Mouse (Mus musculus): ENCODE results near the gene Gm49383. TPM values are rescaled to one million over a fixed set of nuclear protein-coding genes. Genes with fewer than 3 reads are reported as not detected.
A peak's percentile ranks its signal among the peaks of the same experiment; 100 is the strongest.

Gene Gm49383
- polyA plus RNA-seq, 1 experiment from 2014 or later = 20.0 TPM

DNA sequence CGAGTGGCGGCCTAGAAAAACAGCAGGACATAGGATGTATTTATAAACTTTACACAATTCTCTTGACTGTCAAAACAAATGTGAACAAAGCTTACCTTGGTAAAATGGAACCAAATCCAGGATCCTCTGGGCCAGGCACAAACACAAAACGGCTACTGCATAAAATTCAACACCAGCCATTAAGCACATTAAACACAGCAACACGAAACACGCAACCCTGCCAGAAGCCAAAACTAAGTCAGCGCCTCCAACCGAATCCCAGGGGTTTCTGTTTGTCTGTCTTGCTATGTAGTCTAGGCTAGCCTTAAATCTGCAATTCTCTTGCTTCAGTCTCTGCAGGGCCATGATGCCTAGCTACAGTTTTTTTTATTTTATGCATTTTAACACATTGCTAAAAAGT, 11.0 kb upstream of the Gm49383 start:
- 90% methylated on average over 7 of the region's 7 CpGs for WGBS
- no peaks in the 10 kb centered on the region for H3K27me3 ChIP-seq (replicated peaks; ENCODE audit: control insufficient read depth, insufficient read depth, low read length)
- no peaks in the 10 kb centered on the region for H3K36me3 ChIP-seq (ENCODE audit: control insufficient read depth, insufficient read depth)
- H3K4me1 ChIP-seq (replicated peaks; ENCODE audit: control insufficient read depth, insufficient read depth, low read length) = peaks cover 3% of the 10 kb centered on the region; the same call in 1 of the 2 replicates
- H3K9ac ChIP-seq (replicated peaks; ENCODE audit: low read depth, low read length) = no peak overlapping the region
- no peaks in the 10 kb centered on the region for H3K9me3 ChIP-seq (ENCODE audit: control insufficient read depth, low read length)
- no peak overlapping the region for H3K4me3 ChIP-seq (replicated peaks; ENCODE audit: low read length)
- no peak overlapping the region for H3K4me2 ChIP-seq (ENCODE audit: low read length)
- no peak overlapping the region for H3K27ac ChIP-seq (ENCODE audit: low read length)
- no peak for ATAC-seq

DNA sequence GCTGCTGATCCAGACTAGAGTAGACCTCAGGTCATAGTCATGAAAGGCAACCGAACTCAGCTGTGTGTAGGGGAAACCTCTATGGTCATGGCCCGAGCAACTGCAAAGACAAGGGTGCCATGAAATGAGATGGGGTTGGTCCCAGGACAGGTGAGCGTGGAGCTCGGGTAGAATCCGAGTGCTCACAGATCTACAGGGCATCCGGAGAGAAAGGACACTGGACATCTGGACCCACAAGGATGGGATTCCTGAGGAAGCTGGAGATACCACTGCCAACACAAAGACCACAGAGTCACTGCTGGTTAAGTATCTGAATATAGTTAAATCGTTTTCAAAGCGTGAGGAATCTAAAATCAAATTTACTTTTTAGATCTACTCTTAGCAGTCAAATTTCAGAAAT, 10.5 kb upstream of the Gm49383 start:
- no peak overlapping the region for H3K4me3 ChIP-seq (replicated peaks; ENCODE audit: low read length)
- no peaks in the 10 kb centered on the region for H3K36me3 ChIP-seq (ENCODE audit: control insufficient read depth, insufficient read depth)
- H3K9ac ChIP-seq (replicated peaks; ENCODE audit: low read depth, low read length) = no peak overlapping the region
- H3K27me3 ChIP-seq (replicated peaks; ENCODE audit: control insufficient read depth, insufficient read depth, low read length) = no peaks in the 10 kb centered on the region
- no peaks in the 10 kb centered on the region for H3K9me3 ChIP-seq (ENCODE audit: control insufficient read depth, low read length)
- ATAC-seq = no peak
- H3K4me1 ChIP-seq (replicated peaks; ENCODE audit: control insufficient read depth, insufficient read depth, low read length) = peaks cover 3% of the 10 kb centered on the region; the same call in 1 of the 2 replicates
- 97% methylated on average over 8 of the region's 8 CpGs for WGBS
- no peak overlapping the region for H3K27ac ChIP-seq (ENCODE audit: low read length)
- no peak overlapping the region for H3K4me2 ChIP-seq (ENCODE audit: low read length)

DNA sequence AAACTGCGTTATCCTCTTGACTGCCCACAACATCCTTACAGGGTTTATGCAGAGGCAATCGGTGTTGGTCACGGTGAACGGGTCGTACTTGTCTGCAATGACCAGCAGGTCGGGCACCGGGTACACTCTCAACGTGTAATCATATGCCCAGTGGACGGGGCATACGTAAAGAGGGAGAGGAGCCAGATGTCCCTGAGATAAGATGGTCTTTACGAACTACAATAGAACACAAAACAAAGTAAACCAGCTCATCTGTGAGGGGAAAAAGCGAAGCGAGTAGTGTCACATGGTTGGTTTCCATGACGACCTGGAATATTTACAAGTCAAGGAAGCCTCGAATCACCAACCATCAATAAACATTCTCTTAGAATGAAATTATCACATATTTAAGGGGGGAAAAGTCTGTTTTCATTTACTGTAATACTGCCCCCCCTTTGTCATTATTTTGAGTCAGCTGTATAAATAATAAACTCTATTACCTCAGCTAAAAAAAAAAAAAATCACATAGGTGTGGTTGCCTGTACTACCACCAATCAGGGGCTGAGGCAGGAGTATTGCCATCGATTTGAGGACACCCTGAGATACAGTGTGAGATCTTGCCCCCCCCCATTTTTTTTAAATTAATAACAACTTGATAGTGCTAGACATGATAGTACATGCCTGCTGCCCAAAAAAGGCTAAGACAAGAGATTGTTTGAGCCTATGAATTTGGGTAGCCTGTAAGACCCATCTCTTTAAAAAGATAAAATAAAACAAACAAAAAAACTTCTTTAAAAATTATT, 7.3 kb upstream of the Gm49383 start, which contains the start of gene Gm49384:
Gm49384 (minus strand) TSS at position 216 of the 782 bp plus-strand sequence.
- Histone ChIP-seq H3K27me3 (replicated peaks; ENCODE audit: control insufficient read depth, insufficient read depth, low read length) (no peaks in the 10 kb centered on the region), H3K9ac (replicated peaks; ENCODE audit: low read depth, low read length) (no peak within 1 kb of the TSS), H3K9me3 (ENCODE audit: control insufficient read depth, low read length) (no peaks in the 10 kb centered on the region), H3K4me2 (ENCODE audit: low read length) (no peak within 1 kb of the TSS), H3K27ac (ENCODE audit: low read length) (no peak within 1 kb of the TSS), H3K36me3 (ENCODE audit: control insufficient read depth, insufficient read depth) (0 out of 2 replicates have a peak, but pooled peaks cover 6% of the 10 kb centered on the region), H3K4me3 (replicated peaks; ENCODE audit: low read length) (no peak within 1 kb of the TSS), H3K4me1 (replicated peaks; ENCODE audit: control insufficient read depth, insufficient read depth, low read length) (peaks cover 3% of the 10 kb centered on the region; the same call in 1 of the 2 replicates)
- 0 out of 2 replicates have a peak, but pooled peaks have one; percentile 33 for ATAC-seq
- WGBS = 74% methylated on average over 16 of the region's 16 CpGs

DNA sequence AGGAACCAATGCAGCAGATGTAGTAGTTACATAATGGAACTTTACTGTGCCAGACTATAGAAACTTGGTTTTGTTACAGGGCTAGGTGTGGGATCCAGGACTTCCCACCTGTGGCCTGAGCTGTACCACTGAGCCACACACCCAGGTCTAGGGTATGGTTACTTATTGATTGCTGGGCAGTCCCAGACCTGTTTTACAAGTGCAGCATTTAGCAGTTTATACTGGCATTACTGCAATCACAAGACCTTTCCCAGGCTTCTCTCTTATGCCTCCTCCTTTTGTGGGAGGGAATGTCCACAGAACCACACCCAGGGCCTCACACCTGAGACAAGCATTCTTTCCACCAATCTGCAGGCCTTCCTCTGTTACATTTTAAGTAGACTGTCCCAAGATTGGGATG, 2.1 kb upstream of the Gm49383 start:
- Histone ChIP-seq H3K4me3 (replicated peaks; ENCODE audit: low read length) (no peak overlapping the region), H3K27me3 (replicated peaks; ENCODE audit: control insufficient read depth, insufficient read depth, low read length) (no peaks in the 10 kb centered on the region), H3K4me1 (replicated peaks; ENCODE audit: control insufficient read depth, insufficient read depth, low read length) (peaks cover 23% of the 10 kb centered on the region), H3K9ac (replicated peaks; ENCODE audit: low read depth, low read length) (no peak overlapping the region), H3K9me3 (ENCODE audit: control insufficient read depth, low read length) (no peaks in the 10 kb centered on the region), H3K4me2 (ENCODE audit: low read length) (no peak overlapping the region), H3K36me3 (ENCODE audit: control insufficient read depth, insufficient read depth) (0 out of 2 replicates have a peak, but pooled peaks cover 6% of the 10 kb centered on the region), H3K27ac (ENCODE audit: low read length) (no peak overlapping the region)
- no peak for ATAC-seq

DNA sequence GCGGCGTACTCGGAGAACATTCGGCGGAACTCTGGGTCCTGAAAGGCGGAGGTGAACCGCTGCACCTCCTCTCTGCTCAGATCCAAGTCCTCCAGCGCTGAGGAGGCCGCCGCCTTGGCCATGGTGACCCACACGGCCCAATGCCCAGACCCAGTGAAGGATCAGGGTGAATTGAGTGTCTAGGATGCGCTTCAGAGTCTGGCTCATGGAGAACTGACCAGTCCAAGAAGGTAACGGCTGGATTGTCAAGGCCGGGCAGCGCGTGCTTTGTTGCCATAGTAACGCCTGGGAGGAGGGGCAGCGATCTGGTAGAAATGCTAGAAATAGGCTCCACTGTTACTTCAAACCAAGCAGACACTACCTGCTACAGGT, 1.2 kb upstream of the Gm49383 start, which contains the start of gene Dnaaf2:
Dnaaf2 (minus strand) TSS at position 266 of the 372 bp plus-strand sequence.
- peak within 1 kb of the TSS; percentile 70 for H3K9ac ChIP-seq (replicated peaks; ENCODE audit: low read depth, low read length)
- H3K4me2 ChIP-seq (ENCODE audit: low read length) = peak within 1 kb of the TSS; percentile 95
- peak within 1 kb of the TSS; percentile 72 for H3K27ac ChIP-seq (ENCODE audit: low read length)
- ATAC-seq = peak; percentile 23
- H3K4me3 ChIP-seq (replicated peaks; ENCODE audit: low read length) = peak within 1 kb of the TSS; percentile 70
- no peaks in the 10 kb centered on the region for H3K9me3 ChIP-seq (ENCODE audit: control insufficient read depth, low read length)
- H3K4me1 ChIP-seq (replicated peaks; ENCODE audit: control insufficient read depth, insufficient read depth, low read length) = peaks cover 23% of the 10 kb centered on the region
- H3K27me3 ChIP-seq (replicated peaks; ENCODE audit: control insufficient read depth, insufficient read depth, low read length) = no peaks in the 10 kb centered on the region
- WGBS = 0% methylated on average over 18 of the region's 18 CpGs
- H3K36me3 ChIP-seq (ENCODE audit: control insufficient read depth, insufficient read depth) = 0 out of 2 replicates have a peak, but pooled peaks cover 6% of the 10 kb centered on the region

DNA sequence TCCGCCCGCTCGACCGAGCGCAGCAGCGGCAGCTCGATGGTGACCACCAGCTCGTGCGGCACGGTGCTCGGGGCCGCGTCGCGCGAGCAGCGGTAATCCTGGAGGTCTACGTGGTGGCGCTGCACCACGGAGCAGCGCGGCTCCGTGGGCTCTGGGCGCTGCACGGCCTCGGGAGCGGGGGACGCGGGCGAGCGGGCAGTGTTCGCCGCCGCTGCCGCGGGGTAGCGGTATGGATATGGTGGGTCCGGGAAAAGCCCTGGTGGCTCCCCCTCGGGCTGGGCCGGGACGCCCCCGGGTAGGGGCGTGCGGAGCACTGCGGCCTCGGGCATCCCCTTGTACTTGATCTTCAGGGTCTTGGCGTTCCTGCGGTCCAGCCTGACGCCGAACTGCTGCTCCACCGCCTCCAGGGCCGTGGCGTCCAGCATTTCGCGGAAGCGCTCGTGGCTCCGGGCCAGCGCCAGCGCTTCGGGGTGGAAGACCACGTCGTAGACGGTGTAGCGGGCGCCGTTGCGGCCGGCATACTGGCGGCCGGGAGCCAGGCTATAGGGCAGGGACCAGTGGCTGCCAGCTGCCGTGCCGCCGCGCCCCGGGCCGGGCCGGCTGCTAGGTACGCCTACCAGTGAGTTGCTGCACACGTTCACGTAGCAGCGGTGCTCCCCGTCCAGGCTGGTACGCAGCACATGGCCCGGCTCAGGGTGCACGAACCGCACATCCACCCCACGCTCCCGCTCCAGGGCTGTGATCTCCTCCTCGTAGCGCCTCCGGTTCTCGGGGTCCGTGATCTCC, 667 bp upstream of the Gm49383 start:
- Histone ChIP-seq H3K9me3 (ENCODE audit: control insufficient read depth, low read length) (no peaks in the 10 kb centered on the region), H3K27ac (ENCODE audit: low read length) (peak overlapping the region; percentile 72), H3K4me1 (replicated peaks; ENCODE audit: control insufficient read depth, insufficient read depth, low read length) (peaks cover 23% of the 10 kb centered on the region), H3K36me3 (ENCODE audit: control insufficient read depth, insufficient read depth) (0 out of 2 replicates have a peak, but pooled peaks cover 6% of the 10 kb centered on the region), H3K27me3 (replicated peaks; ENCODE audit: control insufficient read depth, insufficient read depth, low read length) (no peaks in the 10 kb centered on the region), H3K4me2 (ENCODE audit: low read length) (peak overlapping the region; percentile 95), H3K9ac (replicated peaks; ENCODE audit: low read depth, low read length) (peak overlapping the region; percentile 70), H3K4me3 (replicated peaks; ENCODE audit: low read length) (peak overlapping the region; percentile 70)
- WGBS = under 1% methylated on average over 92 of the region's 94 CpGs
- peak; percentile 78 for ATAC-seq

DNA sequence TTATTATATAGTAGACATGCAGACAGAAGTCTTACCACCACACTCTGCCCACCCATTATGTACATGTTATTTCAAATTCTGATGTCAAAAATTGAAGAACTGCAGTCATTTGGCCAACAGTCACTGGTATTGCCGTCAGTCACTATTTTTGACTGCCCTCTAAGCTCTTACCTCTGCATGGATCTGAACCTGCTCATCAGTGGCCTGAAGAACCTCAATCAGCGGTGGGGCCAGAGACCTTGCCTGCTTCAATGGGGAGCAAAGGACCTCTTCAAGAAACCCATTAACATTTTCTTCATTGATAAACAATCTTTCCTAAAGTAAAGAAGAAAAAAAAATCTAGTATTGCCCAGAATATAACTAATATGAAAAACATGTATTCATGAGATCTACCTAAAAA, 4.3 kb downstream of the Gm49383 start:
- Histone ChIP-seq H3K4me2 (ENCODE audit: low read length) (no peak overlapping the region), H3K27ac (ENCODE audit: low read length) (no peak overlapping the region), H3K9me3 (ENCODE audit: control insufficient read depth, low read length) (no peaks in the 10 kb centered on the region), H3K9ac (replicated peaks; ENCODE audit: low read depth, low read length) (no peak overlapping the region), H3K36me3 (ENCODE audit: control insufficient read depth, insufficient read depth) (peaks cover 4% of the 10 kb centered on the region; the same call in 1 of the 2 replicates), H3K27me3 (replicated peaks; ENCODE audit: control insufficient read depth, insufficient read depth, low read length) (no peaks in the 10 kb centered on the region), H3K4me3 (replicated peaks; ENCODE audit: low read length) (no peak overlapping the region), H3K4me1 (replicated peaks; ENCODE audit: control insufficient read depth, insufficient read depth, low read length) (peaks cover 11% of the 10 kb centered on the region)
- 94% methylated on average over 2 of the region's 2 CpGs for WGBS
- no peak for ATAC-seq

DNA sequence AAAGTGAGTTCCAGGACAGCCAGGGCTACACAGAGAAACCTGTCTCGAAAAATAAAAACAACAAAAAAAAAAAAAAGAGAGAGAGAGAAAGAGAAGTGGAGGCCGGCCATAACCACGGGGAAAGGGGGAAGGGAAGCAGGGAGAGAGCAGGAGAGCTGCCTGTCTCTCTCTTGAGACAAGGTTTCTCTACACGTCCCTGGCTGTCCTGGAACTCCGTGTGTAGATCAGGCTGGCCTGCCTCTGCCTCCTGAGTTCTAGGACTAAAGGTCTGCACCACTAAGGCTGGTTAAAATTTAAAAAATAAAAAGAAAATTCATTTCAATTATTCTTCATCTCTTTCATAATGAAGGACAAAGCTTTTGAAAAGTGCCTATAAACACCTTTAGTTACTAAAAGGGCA, 5.5 kb downstream of the Gm49383 start:
- peaks cover 4% of the 10 kb centered on the region; the same call in 1 of the 2 replicates for H3K36me3 ChIP-seq (ENCODE audit: control insufficient read depth, insufficient read depth)
- WGBS = 86% methylated on average over 5 of the region's 5 CpGs
- H3K27me3 ChIP-seq (replicated peaks; ENCODE audit: control insufficient read depth, insufficient read depth, low read length) = no peaks in the 10 kb centered on the region
- no peak overlapping the region for H3K9ac ChIP-seq (replicated peaks; ENCODE audit: low read depth, low read length)
- ATAC-seq = no peak
- H3K9me3 ChIP-seq (ENCODE audit: control insufficient read depth, low read length) = no peaks in the 10 kb centered on the region
- H3K4me2 ChIP-seq (ENCODE audit: low read length) = no peak overlapping the region
- no peak overlapping the region for H3K27ac ChIP-seq (ENCODE audit: low read length)
- H3K4me3 ChIP-seq (replicated peaks; ENCODE audit: low read length) = no peak overlapping the region
- H3K4me1 ChIP-seq (replicated peaks; ENCODE audit: control insufficient read depth, insufficient read depth, low read length) = peaks cover 19% of the 10 kb centered on the region

DNA sequence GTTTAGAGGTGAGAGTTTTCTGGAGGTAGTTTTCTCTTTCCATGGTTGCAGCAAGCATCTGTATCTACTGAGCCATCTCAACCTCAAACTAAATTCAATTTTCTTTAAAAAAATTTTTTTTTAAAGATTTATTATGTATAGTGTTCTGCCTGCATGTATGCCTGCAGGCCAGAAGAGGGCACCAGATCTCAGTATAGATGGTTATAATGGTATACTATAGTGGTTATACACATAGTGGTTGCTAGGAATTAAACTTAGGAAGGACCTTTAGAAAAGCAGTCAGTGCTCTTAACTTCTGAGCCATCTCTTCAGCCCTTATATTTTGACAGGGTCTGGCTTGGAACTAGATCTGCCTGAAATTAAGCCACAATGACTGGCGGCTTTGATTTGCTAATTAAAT, 6.4 kb downstream of the Gm49383 start:
- no peaks in the 10 kb centered on the region for H3K9me3 ChIP-seq (ENCODE audit: control insufficient read depth, low read length)
- H3K4me3 ChIP-seq (replicated peaks; ENCODE audit: low read length) = no peak overlapping the region
- no peak for ATAC-seq
- no peak overlapping the region for H3K27ac ChIP-seq (ENCODE audit: low read length)
- H3K27me3 ChIP-seq (replicated peaks; ENCODE audit: control insufficient read depth, insufficient read depth, low read length) = no peaks in the 10 kb centered on the region
- H3K36me3 ChIP-seq (ENCODE audit: control insufficient read depth, insufficient read depth) = peaks cover 4% of the 10 kb centered on the region; the same call in 1 of the 2 replicates
- H3K9ac ChIP-seq (replicated peaks; ENCODE audit: low read depth, low read length) = no peak overlapping the region
- 91% methylated on average over 1 of the region's 1 CpGs for WGBS
- peaks cover 13% of the 10 kb centered on the region for H3K4me1 ChIP-seq (replicated peaks; ENCODE audit: control insufficient read depth, insufficient read depth, low read length)
- H3K4me2 ChIP-seq (ENCODE audit: low read length) = no peak overlapping the region
